Mouse (Mus musculus) T-helper 1 cell (primary cell): Measurements from ENCODE around the gene Dusp10.

ENCODE experiments used
- in situ Hi-C: fragments of 300-600 bp; cut with MboI, MseI; formaldehyde crosslinking; loops from one replicate; pipeline ENCODE4 v1.15.1; 2025; ENCODE audit warnings: high pct_unique_total_duplicates

The Dusp10 gene

GRCm38 (mm10) chr1:184013106-184013505, at the start of gene Dusp10:
Dusp10 (plus strand) TSS chr1:184013302.
- in situ Hi-C loops, result loop anchor here (10.0 kb wide), 1 partner anchor 812 kb away; no protein-coding TSS in a partner anchor

- in situ Hi-C loops, result no loop called here
Measured at GRCm38 (mm10) chr1:183965341-183965740, 47.8 kb upstream of the Dusp10 start.

GRCm38 (mm10) chr1:183969265-183969664, 43.8 kb upstream of the Dusp10 start:
- in situ Hi-C loops, result no loop called here

GRCm38 (mm10) chr1:183979814-183980243, 33.3 kb upstream of the Dusp10 start:
- in situ Hi-C loops, result no loop called here

GRCm38 (mm10) chr1:183982108-183982507, 31.0 kb upstream of the Dusp10 start:
- in situ Hi-C loops, result no loop called here

GRCm38 (mm10) chr1:183987711-183988245, 25.3 kb upstream of the Dusp10 start:
- in situ Hi-C loops, result no loop called here

- in situ Hi-C loops, result loop anchor here (5.0 to 10.0 kb wide), 2 partner anchors 90 to 1093 kb away; no protein-coding TSS in a partner anchor
Measured at GRCm38 (mm10) chr1:183991921-183992320, 21.2 kb upstream of the Dusp10 start.

GRCm38 (mm10) chr1:183997207-183997606, 15.9 kb upstream of the Dusp10 start:
- in situ Hi-C loops, result loop anchor here (10.0 kb wide), 1 partner anchor 1088 kb away; no protein-coding TSS in a partner anchor

- in situ Hi-C loops, result no loop called here
Measured at GRCm38 (mm10) chr1:184002470-184002869, 10.6 kb upstream of the Dusp10 start.

- in situ Hi-C loops, result no loop called here
Measured at GRCm38 (mm10) chr1:184004311-184004710, 8.8 kb upstream of the Dusp10 start.

- in situ Hi-C loops, result no loop called here
Measured at GRCm38 (mm10) chr1:184005315-184006058, 7.6 kb upstream of the Dusp10 start.

- in situ Hi-C loops, result no loop called here
Measured at GRCm38 (mm10) chr1:184006086-184006485, 7.0 kb upstream of the Dusp10 start.

- in situ Hi-C loops, result loop anchor here (10.0 kb wide), 1 partner anchor 813 kb away; no protein-coding TSS in a partner anchor
Measured at GRCm38 (mm10) chr1:184011311-184011710, 1.8 kb upstream of the Dusp10 start.

- in situ Hi-C loops, result loop anchor here (10.0 kb wide), 1 partner anchor 811 kb away; no protein-coding TSS in a partner anchor
Measured at GRCm38 (mm10) chr1:184014091-184014490, 989 bp downstream of the Dusp10 start.

- in situ Hi-C loops, result loop anchor here (10.0 kb wide), 1 partner anchor 809 kb away; no protein-coding TSS in a partner anchor
Measured at GRCm38 (mm10) chr1:184015995-184016730, 3.1 kb downstream of the Dusp10 start.

GRCm38 (mm10) chr1:184017606-184018005, 4.5 kb downstream of the Dusp10 start:
- in situ Hi-C loops, result loop anchor here (10.0 kb wide), 1 partner anchor 807 kb away; no protein-coding TSS in a partner anchor

GRCm38 (mm10) chr1:184019042-184019721, 6.1 kb downstream of the Dusp10 start:
- in situ Hi-C loops, result loop anchor here (10.0 kb wide), 1 partner anchor 806 kb away; no protein-coding TSS in a partner anchor

GRCm38 (mm10) chr1:184019722-184020107, 6.6 kb downstream of the Dusp10 start:
- in situ Hi-C loops, result loop anchor here (10.0 kb wide), 1 partner anchor 805 kb away; no protein-coding TSS in a partner anchor

GRCm38 (mm10) chr1:184023971-184024370, 10.9 kb downstream of the Dusp10 start:
- in situ Hi-C loops, result no loop called here

GRCm38 (mm10) chr1:184024631-184025030, 11.5 kb downstream of the Dusp10 start:
- in situ Hi-C loops, result loop anchor here (25.0 kb wide), 1 partner anchor 1512 kb away; the partner anchor contains the start of gene Capn2

GRCm38 (mm10) chr1:184025079-184025478, 12.0 kb downstream of the Dusp10 start:
- in situ Hi-C loops, result loop anchor here (25.0 kb wide), 1 partner anchor 1513 kb away; the partner anchor contains the start of gene Capn2
